13 mouse cellular contexts compared by ENCODE assay signal in genomic region chr7:128359741-128360140, GRCm38 (mm10). TPM values are rescaled to one million over a fixed set of nuclear protein-coding genes. Genes with fewer than 3 reads are reported as not detected.
DNase-seq lines count a peak whose midpoint lies in the region; ATAC-seq and TF ChIP-seq lines count a peak whose summit lies in the region.
"Had no signal": no experiment of that assay in that cellular context is flagged by ENCODE, and none has a peak within 500 bp of the region (broad histone marks: within the 10 kb centered on the region; RNA-seq: fewer than 3 reads in every experiment).

No protein-coding gene starts in this region.

- H3K4me1 ChIP-seq in kidney, postnatal 0 days (replicated peaks; ENCODE audit: insufficient read depth, low read length): no peaks in the 10 kb centered on the region
- H3K4me1 ChIP-seq in limb, embryonic 10.5 days: no peaks in the 10 kb centered on the region
- H3K4me1 ChIP-seq: midbrain, embryonic 15.5 days had no signal

- TF ChIP-seq CTCF in kidney, postnatal 0 days (IDR thresholded peaks at IDR 0.05; ENCODE audit: low read depth): peak; percentile 25; the same call in 1 of the 2 replicates

- DNase-seq in kidney, postnatal 0 days (ENCODE audit: low spot score): no peak
- no peak for DNase-seq in kidney, postnatal 10 days
- peak; percentile 79 for DNase-seq in CD4-positive, CD25-positive, alpha-beta regulatory T cell, adult 2 months (ENCODE audit: low read depth, low spot score)
- peak; percentile 14 for DNase-seq in ZHBTc4 (ENCODE audit: low read depth, low spot score)
- no peak for DNase-seq in limb, embryonic 10.5 days (ENCODE audit: low spot score)
- no peak for DNase-seq in right cerebral cortex, postnatal 10 days (ENCODE audit: low spot score in 2 of 2)
- no peak for DNase-seq in neural tube, embryonic 10.5 days (ENCODE audit: extremely low spot score, low spot score)
- DNase-seq: embryo, embryonic 11 days; kidney, postnatal 4 days; lung, adult 2 months had no signal

- no peak for ATAC-seq in kidney, postnatal 0 days (replicated peaks; ENCODE audit: low FRiP score, low read depth)
- ATAC-seq in megakaryocyte-erythroid progenitor cell, adult 5-6 weeks (replicated peaks; ENCODE audit: low FRiP score, low TSS enrichment, poor library complexity, severe bottlenecking): peak; percentile 67
- ATAC-seq: midbrain, embryonic 15.5 days had no signal

- no peak overlapping the region for H3K4me2 ChIP-seq in kidney, postnatal 0 days (ENCODE audit: low read length)
- H3K4me2 ChIP-seq: midbrain, embryonic 15.5 days had no signal

- 75% methylated on average over 9 of the region's 9 CpGs for WGBS in kidney, postnatal 0 days
- 88% methylated on average over 9 of the region's 9 CpGs for WGBS in limb, embryonic 10.5 days

- H3K27ac ChIP-seq in kidney, postnatal 0 days: no peak overlapping the region
- no peak overlapping the region for H3K27ac ChIP-seq in limb, embryonic 10.5 days
- H3K27ac ChIP-seq: forebrain, embryonic 10.5 days; midbrain, embryonic 15.5 days had no signal

- H3K9me3 ChIP-seq in kidney, postnatal 0 days (replicated peaks; ENCODE audit: low read length): no peaks in the 10 kb centered on the region
- no peaks in the 10 kb centered on the region for H3K9me3 ChIP-seq in limb, embryonic 10.5 days (replicated peaks)
- H3K9me3 ChIP-seq: forebrain, embryonic 10.5 days; midbrain, embryonic 15.5 days had no signal

- no peaks in the 10 kb centered on the region for H3K27me3 ChIP-seq in kidney, postnatal 0 days (ENCODE audit: insufficient read depth, low read length)
- H3K27me3 ChIP-seq in limb, embryonic 10.5 days (ENCODE audit: low read depth, poor library complexity, severe bottlenecking): no peaks in the 10 kb centered on the region
- H3K27me3 ChIP-seq: midbrain, embryonic 15.5 days had no signal

- no peak overlapping the region for H3K4me3 ChIP-seq in kidney, postnatal 0 days (replicated peaks; ENCODE audit: low read depth, low read length)
- H3K4me3 ChIP-seq in limb, embryonic 10.5 days: no peak overlapping the region
- H3K4me3 ChIP-seq: forebrain, embryonic 10.5 days; midbrain, embryonic 15.5 days had no signal

- H3K9ac ChIP-seq in kidney, postnatal 0 days (ENCODE audit: low read depth, low read length): no peak overlapping the region
- H3K9ac ChIP-seq: midbrain, embryonic 15.5 days had no signal

- H3K36me3 ChIP-seq in kidney, postnatal 0 days (ENCODE audit: insufficient read depth, low read length): no peaks in the 10 kb centered on the region
- no peaks in the 10 kb centered on the region for H3K36me3 ChIP-seq in limb, embryonic 10.5 days
- H3K36me3 ChIP-seq: forebrain, embryonic 10.5 days; midbrain, embryonic 15.5 days had no signal

RNA-seq across cellular contexts. Expression of gene Rgs10, which starts 58.8 kb away (rescaled TPM):
- polyA plus RNA-seq in kidney, postnatal 0 days (2015; fragmentation: Nextera tagmentation; extraction: Ambion mirVana): 5.4 and 6.6 TPM in 2 replicates
- total RNA-seq in megakaryocyte-erythroid progenitor cell, adult 5-6 weeks (2014; fragmentation: Nextera tagmentation): 152 and 177 TPM in 2 replicates
- 119 and 210 TPM in 2 replicates for total RNA-seq in megakaryocyte-erythroid progenitor cell, adult 5-6 weeks (2017)
- polyA plus RNA-seq in limb, embryonic 10.5 days (2016; fragmentation: Nextera tagmentation; extraction: Ambion mirVana): 2.7 and 3.5 TPM in 2 replicates

Comparison
In these comparisons a context has a peak if more than half of its experiments do, and no peak if none do; other contexts are left out.
1. DNase-seq: peak in CD4-positive, CD25-positive, alpha-beta regulatory T cell, adult 2 months (single experiment) and ZHBTc4 (single experiment); none in kidney, postnatal 0 days (single experiment), kidney, postnatal 10 days (single experiment), limb, embryonic 10.5 days (single experiment), right cerebral cortex, postnatal 10 days (0 of 2) and neural tube, embryonic 10.5 days (single experiment).